ENCODE assay signal across 32 mouse cellular contexts in genomic region chr9:71417248-71417647, GRCm38 (mm10).
DNase-seq lines count a peak whose midpoint lies in the region; ATAC-seq and TF ChIP-seq lines count a peak whose summit lies in the region.
"Had no signal": no experiment of that assay in that cellular context is flagged by ENCODE, and none has a peak within 500 bp of the region (broad histone marks: within the 10 kb centered on the region; RNA-seq: fewer than 3 reads in every experiment).

No protein-coding gene starts in this region.

- TF ChIP-seq CTCF in intestine, postnatal 0 days (IDR thresholded peaks at IDR 0.05; ENCODE audit: low read depth): no peak

- intact Hi-C loops in left cerebral cortex, postnatal 14 days (cut with DNase I): no loop called here

- no peak overlapping the region for H3K4me2 ChIP-seq in intestine, embryonic 14.5 days (ENCODE audit: low read length)
- H3K4me2 ChIP-seq in intestine, postnatal 0 days (replicated peaks; ENCODE audit: low read depth): no peak overlapping the region
- H3K4me2 ChIP-seq in midbrain, embryonic 14.5 days (ENCODE audit: low read length): no peak overlapping the region
- H3K4me2 ChIP-seq: heart, embryonic 11.5 days; hindbrain, embryonic 13.5 days; limb, embryonic 15.5 days; liver, embryonic 13.5 days; lung, embryonic 14.5 days; midbrain, embryonic 15.5 days; neural tube, embryonic 15.5 days; stomach, embryonic 15.5 days had no signal

- no peaks in the 10 kb centered on the region; the same call in 1 of the 2 replicates for H3K4me1 ChIP-seq in intestine, embryonic 14.5 days (replicated peaks; ENCODE audit: control insufficient read depth, insufficient read depth, low read length)
- H3K4me1 ChIP-seq in intestine, postnatal 0 days (replicated peaks; ENCODE audit: control insufficient read depth, insufficient read depth, low read length): no peaks in the 10 kb centered on the region
- no peaks in the 10 kb centered on the region for H3K4me1 ChIP-seq in embryonic facial prominence, embryonic 10.5 days
- no peaks in the 10 kb centered on the region for H3K4me1 ChIP-seq in midbrain, embryonic 14.5 days (ENCODE audit: control insufficient read depth, insufficient read depth, low read length)
- H3K4me1 ChIP-seq: hindbrain, embryonic 13.5 days; limb, embryonic 10.5 days; limb, embryonic 15.5 days; liver, embryonic 13.5 days; midbrain, embryonic 15.5 days; neural tube, embryonic 15.5 days; stomach, embryonic 15.5 days had no signal

- 34% methylated on average over 4 of the region's 4 CpGs for WGBS in intestine, embryonic 14.5 days
- WGBS in intestine, postnatal 0 days: 62% methylated on average over 4 of the region's 4 CpGs
- WGBS in embryonic facial prominence, embryonic 10.5 days: 77% methylated on average over 4 of the region's 4 CpGs
- WGBS in midbrain, embryonic 14.5 days: 84% methylated on average over 4 of the region's 4 CpGs

- no peak overlapping the region for H3K9ac ChIP-seq in intestine, embryonic 14.5 days (ENCODE audit: low read length)
- H3K9ac ChIP-seq in intestine, postnatal 0 days (ENCODE audit: low read depth, low read length): no peak overlapping the region
- H3K9ac ChIP-seq in midbrain, embryonic 14.5 days (replicated peaks; ENCODE audit: low read length): no peak overlapping the region
- H3K9ac ChIP-seq: hindbrain, embryonic 13.5 days; limb, embryonic 15.5 days; liver, embryonic 13.5 days; lung, embryonic 14.5 days; midbrain, embryonic 15.5 days; neural tube, embryonic 15.5 days; stomach, embryonic 15.5 days had no signal

- H3K9me3 ChIP-seq in intestine, embryonic 14.5 days (ENCODE audit: control insufficient read depth, low read length): no peaks in the 10 kb centered on the region
- H3K9me3 ChIP-seq in intestine, postnatal 0 days (ENCODE audit: control insufficient read depth): 0 out of 2 replicates have a peak, but pooled peaks cover 2% of the 10 kb centered on the region
- H3K9me3 ChIP-seq in embryonic facial prominence, embryonic 10.5 days: no peaks in the 10 kb centered on the region
- H3K9me3 ChIP-seq in midbrain, embryonic 14.5 days (ENCODE audit: control insufficient read depth, low read length): no peaks in the 10 kb centered on the region
- H3K9me3 ChIP-seq: hindbrain, embryonic 13.5 days; limb, embryonic 10.5 days; limb, embryonic 15.5 days; liver, embryonic 13.5 days; midbrain, embryonic 15.5 days; neural tube, embryonic 15.5 days; stomach, embryonic 15.5 days had no signal

- no peak for ATAC-seq in intestine, embryonic 14.5 days (replicated peaks; ENCODE audit: low FRiP score, low TSS enrichment, low read depth)
- ATAC-seq in intestine, postnatal 0 days: no peak
- no peak for ATAC-seq in midbrain, embryonic 14.5 days (ENCODE audit: low FRiP score, low TSS enrichment)
- ATAC-seq: CD4-positive, CD25-positive, alpha-beta regulatory T cell, adult 4 months; midbrain, embryonic 15.5 days had no signal

- DNase-seq in intestine, embryonic 14.5 days (ENCODE audit: low spot score): no peak
- peak; percentile 22 to 30 for DNase-seq in left cerebral cortex, postnatal 14 days (ENCODE audit: low spot score in 2 of 2)
- DNase-seq in left cerebral cortex, adult 8-10 months (ENCODE audit: low spot score in 2 of 2): no peak
- no peak for DNase-seq in embryonic facial prominence, embryonic 10.5 days (ENCODE audit: low spot score)
- peak; percentile 37 to 46 for DNase-seq in right cerebral cortex, postnatal 10 days (ENCODE audit: low spot score in 2 of 2)
- no peak for DNase-seq in midbrain, embryonic 14.5 days
- DNase-seq: adrenal gland, postnatal 14 days; cerebellum, adult 11-12 months; cerebellum, adult 9-11 months; gastrocnemius, postnatal 25 days; heart, adult 18-20 months; heart, postnatal 4 days; kidney, adult 8-10 months; kidney, postnatal 4 days; liver, embryonic 13.5 days; lung, embryonic 14.5 days; lung, postnatal 14 days; retina, postnatal 1 day; thymus, adult 18-20 months; thymus, postnatal 25 days had no signal

- H3K4me3 ChIP-seq in intestine, embryonic 14.5 days (ENCODE audit: low read depth, low read length): no peak overlapping the region
- H3K4me3 ChIP-seq in intestine, postnatal 0 days (ENCODE audit: low read depth, low read length): no peak overlapping the region
- no peak overlapping the region for H3K4me3 ChIP-seq in embryonic facial prominence, embryonic 10.5 days
- H3K4me3 ChIP-seq in midbrain, embryonic 14.5 days (replicated peaks; ENCODE audit: low read depth, low read length): no peak overlapping the region
- H3K4me3 ChIP-seq: erythroblast, embryonic 14.5 days; hindbrain, embryonic 13.5 days; left cerebral cortex, adult 2 months; limb, embryonic 10.5 days; limb, embryonic 15.5 days; liver, embryonic 13.5 days; midbrain, embryonic 15.5 days; neural tube, embryonic 15.5 days; stomach, embryonic 15.5 days had no signal

- peak overlapping the region; percentile 54 for H3K27ac ChIP-seq in intestine, embryonic 14.5 days (ENCODE audit: low read depth)
- no peak overlapping the region for H3K27ac ChIP-seq in intestine, postnatal 0 days (ENCODE audit: low read depth, low read length)
- peak overlapping the region; percentile 63 for H3K27ac ChIP-seq in embryonic facial prominence, embryonic 10.5 days (replicated peaks)
- H3K27ac ChIP-seq in midbrain, embryonic 14.5 days (replicated peaks; ENCODE audit: low read depth, low read length): no peak overlapping the region
- H3K27ac ChIP-seq: hindbrain, embryonic 13.5 days; kidney, postnatal 0 days; left cerebral cortex, adult 2 months; limb, embryonic 10.5 days; limb, embryonic 15.5 days; liver, embryonic 13.5 days; midbrain, embryonic 15.5 days; neural tube, embryonic 15.5 days; stomach, embryonic 15.5 days had no signal

- no peaks in the 10 kb centered on the region for H3K36me3 ChIP-seq in intestine, embryonic 14.5 days (ENCODE audit: control insufficient read depth, insufficient read depth, low read length)
- H3K36me3 ChIP-seq in intestine, postnatal 0 days (ENCODE audit: control insufficient read depth, insufficient read depth): no peaks in the 10 kb centered on the region
- H3K36me3 ChIP-seq in embryonic facial prominence, embryonic 10.5 days (replicated peaks): no peaks in the 10 kb centered on the region
- no peaks in the 10 kb centered on the region for H3K36me3 ChIP-seq in midbrain, embryonic 14.5 days (ENCODE audit: control insufficient read depth, insufficient read depth, low read length)
- H3K36me3 ChIP-seq: hindbrain, embryonic 13.5 days; limb, embryonic 10.5 days; limb, embryonic 15.5 days; liver, embryonic 13.5 days; midbrain, embryonic 15.5 days; neural tube, embryonic 15.5 days; stomach, embryonic 15.5 days had no signal

- H3K27me3 ChIP-seq in intestine, embryonic 14.5 days (replicated peaks; ENCODE audit: control insufficient read depth, insufficient read depth, low read length): no peaks in the 10 kb centered on the region
- no peaks in the 10 kb centered on the region for H3K27me3 ChIP-seq in intestine, postnatal 0 days (replicated peaks; ENCODE audit: control insufficient read depth, insufficient read depth, low read length)
- no peaks in the 10 kb centered on the region for H3K27me3 ChIP-seq in embryonic facial prominence, embryonic 10.5 days (replicated peaks; ENCODE audit: low read depth, poor library complexity, severe bottlenecking)
- H3K27me3 ChIP-seq in midbrain, embryonic 14.5 days (ENCODE audit: control insufficient read depth, insufficient read depth, low read length): no peaks in the 10 kb centered on the region
- H3K27me3 ChIP-seq: hindbrain, embryonic 13.5 days; limb, embryonic 15.5 days; liver, embryonic 13.5 days; midbrain, embryonic 15.5 days; neural tube, embryonic 15.5 days; stomach, embryonic 15.5 days had no signal

Comparison
In these comparisons a context has a peak if more than half of its experiments do, and no peak if none do; other contexts are left out.
1. DNase-seq: peak in left cerebral cortex, postnatal 14 days (2 of 2) and right cerebral cortex, postnatal 10 days (2 of 2); none in intestine, embryonic 14.5 days (single experiment), left cerebral cortex, adult 8-10 months (0 of 2), embryonic facial prominence, embryonic 10.5 days (single experiment) and midbrain, embryonic 14.5 days (single experiment).
2. H3K27ac ChIP-seq: peak in intestine, embryonic 14.5 days (single experiment) and embryonic facial prominence, embryonic 10.5 days (single experiment); none in intestine, postnatal 0 days (single experiment) and midbrain, embryonic 14.5 days (single experiment).